Mouse (Mus musculus) retina, postnatal 1 day (tissue): ENCODE measurements at regions not wholly inside any gene's neighbourhood (a gene's known extent, or its start where the extent isn't known, plus 50 kb on each side); places are given as distances from the start of the nearest gene placed in this dataset.

Experiments
- DNase-seq: peaks from one replicate; pipeline ENCODE4 v3.0.0-alpha.2; 2012

- DNase-seq = no peak
These were observed 253.0 kb upstream of the Fam19a5 start for GRCm38 (mm10) chr15:87290987-87291529.

- DNase-seq = no peak
These were observed 224.2 kb upstream of the Fam19a5 start for GRCm38 (mm10) chr15:87319896-87320295.

- peak; percentile 51 for DNase-seq
These were observed 222.8 kb upstream of the Fam19a5 start for GRCm38 (mm10) chr15:87321067-87321985.

DNA sequence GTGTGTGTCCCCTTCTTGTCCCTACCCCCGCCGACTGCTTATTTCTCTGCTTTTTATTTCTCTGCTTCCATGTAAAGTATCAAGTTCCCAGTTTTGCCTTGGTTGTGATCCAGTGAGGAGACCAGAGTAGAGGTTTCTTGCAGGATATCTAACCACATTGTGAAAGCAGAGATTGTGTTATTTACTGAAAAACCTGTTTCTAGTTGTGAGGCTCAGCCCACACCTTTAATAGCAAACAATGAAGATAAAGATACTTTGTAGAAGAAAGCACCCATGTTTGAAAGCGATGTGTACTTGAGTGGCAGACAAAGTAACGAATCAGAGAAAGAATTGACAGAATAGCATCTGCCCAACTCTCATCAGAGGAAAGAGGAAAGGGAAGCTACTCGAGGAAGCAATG, 218.7 kb upstream of the Fam19a5 start:
- no peak for DNase-seq

- no peak for DNase-seq
These were observed 217.8 kb upstream of the Fam19a5 start for GRCm38 (mm10) chr15:87326281-87326680.

GRCm38 (mm10) chr15:87332441-87332840, 211.7 kb upstream of the Fam19a5 start:
- DNase-seq = no peak

DNA sequence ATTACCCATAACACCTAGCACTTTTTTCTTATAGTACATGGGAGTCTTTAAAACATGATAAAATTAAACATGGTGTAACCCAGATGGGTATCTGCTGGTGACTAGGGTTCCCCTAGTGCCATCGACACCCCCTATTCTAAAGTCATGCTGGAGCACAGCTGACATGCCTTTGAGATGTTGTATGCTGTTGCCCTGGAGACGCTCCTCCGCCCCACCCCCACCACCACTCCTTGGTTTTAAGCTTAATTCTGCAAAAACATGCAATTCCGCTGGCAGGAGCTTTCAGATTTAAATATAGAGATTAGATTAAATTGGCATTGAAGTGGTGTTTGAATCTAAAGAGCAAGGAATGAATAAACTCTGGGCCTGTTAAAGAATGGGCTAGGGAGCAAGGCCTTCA, 210.6 kb upstream of the Fam19a5 start:
- no peak for DNase-seq

GRCm38 (mm10) chr15:87334430-87334829, 209.7 kb upstream of the Fam19a5 start:
- DNase-seq = peak; percentile 23

DNA sequence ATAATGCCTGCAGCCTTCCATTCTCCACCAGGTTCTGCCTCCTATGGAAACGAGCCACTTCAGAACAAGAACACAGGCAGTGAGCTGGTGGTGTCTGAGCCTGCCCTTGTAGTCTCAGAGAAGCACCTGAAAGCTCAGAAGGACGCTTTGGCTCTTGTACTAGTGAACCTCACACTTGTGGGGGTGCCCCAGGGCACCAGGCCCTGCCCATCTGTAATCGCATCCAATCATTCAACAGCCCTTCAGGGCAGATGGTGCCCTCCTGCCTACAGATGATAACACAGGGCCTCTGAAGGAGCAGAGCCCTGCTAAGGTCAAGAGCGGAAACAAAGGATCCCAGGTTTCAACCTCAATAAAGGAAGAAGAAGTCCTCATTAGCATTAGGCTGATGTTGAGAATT, 208.8 kb upstream of the Fam19a5 start:
- no peak for DNase-seq

DNA sequence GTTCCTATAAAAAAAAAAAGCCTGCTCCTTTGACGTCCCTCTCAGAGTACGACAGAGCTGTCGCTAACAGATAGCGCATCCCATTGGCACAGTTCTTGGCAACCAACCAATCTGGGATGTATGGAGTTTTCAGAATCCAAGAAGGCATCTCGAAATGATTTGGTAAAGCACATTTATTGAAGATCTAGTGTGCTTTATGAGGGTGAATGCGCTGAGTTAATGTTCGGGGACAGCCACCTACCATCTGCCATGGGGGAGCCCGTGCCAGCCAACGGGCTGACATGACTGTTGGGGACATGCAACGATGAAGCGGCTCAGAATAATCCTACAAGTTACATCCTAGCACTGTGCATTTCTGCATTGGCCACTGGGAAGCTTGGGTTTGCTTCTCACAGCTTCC, 208.4 kb upstream of the Fam19a5 start:
- DNase-seq = no peak

DNA sequence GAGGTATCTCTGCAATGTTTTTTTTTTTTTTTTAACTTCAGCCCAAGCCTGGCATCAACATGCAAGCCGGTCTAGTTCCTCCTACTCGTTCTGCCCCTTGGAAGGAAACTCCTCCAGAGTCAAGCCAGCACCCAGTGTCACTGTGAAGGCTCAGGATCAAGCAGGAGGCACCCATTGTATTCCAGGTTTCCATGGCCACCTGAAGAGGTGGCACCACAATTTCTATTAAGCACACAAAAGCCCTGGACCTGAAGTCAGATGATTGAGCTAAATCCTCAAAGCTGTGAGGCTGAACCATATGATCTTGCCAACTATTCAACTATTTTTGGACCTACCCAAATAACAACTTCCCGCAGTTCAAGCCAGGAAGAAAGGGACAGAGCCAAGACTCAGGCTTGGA, 204.2 kb upstream of the Fam19a5 start:
- no peak for DNase-seq

- no peak for DNase-seq
These were observed 201.4 kb upstream of the Fam19a5 start for GRCm38 (mm10) chr15:87342656-87343055.

DNA sequence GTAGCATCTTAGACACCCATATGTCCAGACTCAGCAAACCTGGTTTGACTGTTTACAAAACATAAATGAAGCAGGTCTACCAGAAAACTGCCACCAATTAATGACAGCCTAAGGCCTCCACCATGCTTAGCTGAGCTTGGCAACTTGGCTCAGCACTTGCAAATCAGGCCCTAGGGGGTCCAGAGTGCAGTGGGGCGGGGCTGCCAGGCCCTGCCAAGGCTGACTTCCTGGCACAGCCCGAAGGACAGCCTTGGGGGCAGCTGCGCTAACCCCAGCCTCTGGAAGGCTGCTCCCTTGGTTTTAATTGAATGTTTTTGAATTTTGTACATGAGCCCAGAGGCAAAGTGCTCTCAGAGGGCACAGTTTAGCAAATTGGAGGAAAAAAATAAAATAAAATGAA, 198.3 kb upstream of the Fam19a5 start:
- peak; percentile 33 for DNase-seq

GRCm38 (mm10) chr15:87349533-87350247, 194.4 kb upstream of the Fam19a5 start:
- no peak for DNase-seq

DNA sequence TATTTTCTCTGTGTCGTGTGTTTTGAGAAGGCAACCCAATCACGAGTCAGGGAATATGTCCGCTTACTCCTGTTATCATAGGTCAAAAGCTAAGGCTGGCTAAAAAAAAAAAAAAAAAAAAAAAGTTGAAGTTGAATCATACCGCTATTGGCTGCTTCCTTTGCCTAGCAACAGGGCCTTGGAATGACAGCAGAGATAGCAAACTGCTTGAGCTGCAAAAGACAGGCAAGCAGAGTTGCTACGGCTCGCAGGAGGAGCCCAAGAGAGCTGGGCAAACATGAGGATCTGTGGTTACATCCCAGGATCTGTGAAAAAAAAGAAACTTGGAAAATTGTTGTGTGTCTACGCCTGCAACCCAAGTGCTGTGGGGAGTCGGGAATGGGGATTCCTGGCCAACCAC, 191.3 kb upstream of the Fam19a5 start:
- no peak for DNase-seq

DNA sequence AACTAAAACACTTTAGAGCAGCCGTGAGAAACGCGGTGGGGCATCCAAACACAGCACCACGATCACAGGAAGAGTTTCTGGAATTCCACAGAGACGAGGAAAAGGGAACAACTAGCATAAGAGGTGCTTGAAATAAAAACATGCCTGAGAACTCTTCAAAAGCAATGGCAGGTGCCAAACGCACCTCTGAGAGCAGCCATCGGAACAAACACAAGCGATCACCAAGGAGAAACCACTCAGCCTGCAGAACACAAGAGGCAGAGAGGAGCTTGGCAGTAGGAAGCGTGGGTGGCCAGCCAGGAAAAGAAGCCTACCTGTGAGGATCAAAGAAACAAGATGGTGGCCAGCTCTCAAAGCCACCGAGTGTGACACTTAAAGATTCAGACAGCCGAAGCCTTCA, 190.2 kb upstream of the Fam19a5 start:
- no peak for DNase-seq

GRCm38 (mm10) chr15:87360457-87360856, 183.6 kb upstream of the Fam19a5 start:
- DNase-seq = no peak

GRCm38 (mm10) chr15:87365712-87366361, 178.3 kb upstream of the Fam19a5 start:
- DNase-seq = peak; percentile 26

DNA sequence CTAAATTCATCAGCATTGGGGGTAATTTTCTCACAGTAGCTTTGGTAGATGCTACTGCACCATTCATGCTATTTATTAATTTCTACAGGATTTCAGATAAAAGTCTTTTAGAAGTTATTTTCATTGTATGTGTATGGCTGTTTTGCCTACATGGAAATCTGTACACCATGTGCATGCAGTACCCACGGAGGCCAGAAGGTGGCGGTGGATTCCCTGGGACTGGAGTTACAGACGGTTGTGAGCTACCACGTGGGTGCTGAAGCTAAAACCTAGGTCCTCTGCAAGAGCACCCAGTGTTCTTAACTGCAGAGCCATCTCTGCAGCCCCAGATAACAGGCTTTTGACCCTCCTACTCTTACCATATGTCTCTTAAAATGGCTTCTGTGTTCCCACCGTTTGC, 176.7 kb upstream of the Fam19a5 start:
- peak; percentile 27 for DNase-seq

- DNase-seq = no peak
These were observed 174.7 kb upstream of the Fam19a5 start for GRCm38 (mm10) chr15:87369381-87369780.

GRCm38 (mm10) chr15:87369836-87370235, 174.3 kb upstream of the Fam19a5 start:
- no peak for DNase-seq

- DNase-seq = no peak
These were observed 173.3 kb upstream of the Fam19a5 start for GRCm38 (mm10) chr15:87370761-87371160.

DNA sequence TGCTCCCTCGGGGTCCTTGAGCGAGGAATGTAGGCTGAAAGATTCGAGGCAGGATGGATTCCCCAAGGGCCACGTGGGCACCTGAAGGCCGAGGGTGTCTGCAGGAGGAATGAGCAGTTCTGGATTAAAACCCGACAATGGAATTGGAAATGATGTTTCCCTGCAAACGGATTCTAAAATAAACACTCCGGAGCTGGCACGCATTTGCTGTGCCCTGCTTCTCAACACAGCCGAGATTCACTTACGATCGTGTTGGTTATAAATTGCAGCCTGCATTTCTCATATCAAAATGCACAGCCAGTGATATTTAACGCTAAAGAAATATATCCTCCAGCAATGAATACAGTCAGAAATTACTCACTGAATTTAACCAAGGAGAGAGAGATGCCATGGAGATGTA, 169.4 kb upstream of the Fam19a5 start:
- DNase-seq = no peak
